Mouse (Mus musculus) MEL (cell line): ENCODE results near the gene Zfp747. TPM values are rescaled to one million over a fixed set of nuclear protein-coding genes. Genes with fewer than 3 reads are reported as not detected.

ENCODE experiments used
- DNase-seq: peaks from one replicate; pipeline ENCODE4 v3.0.0; 2011; ENCODE audit warnings: low read depth, low spot score
- H3K27ac ChIP-seq: 2 replicates; pipeline ENCODE4 v1.5.1; 2012; ENCODE audit warnings: low read depth, mild to moderate bottlenecking, control low read depth, low read length, moderate library complexity; ENCODE audit not compliant: control insufficient read depth
- H3K27me3 ChIP-seq, 2 experiments: fragments of 150-350 bp in 1 of 2; sonication (generic) in 1 of 2; 2 replicates each; pipeline ENCODE4 v1.6.1; 2012; ENCODE audit warnings: low read length in 2 of 2, mild to moderate bottlenecking in 2 of 2, improper control_type of control experiment in 1 of 2, moderate library complexity in 1 of 2; ENCODE audit not compliant: insufficient read depth in 2 of 2, control insufficient read depth in 1 of 2
- H3K36me3 ChIP-seq, 2 experiments: 2 replicates each; pipeline ENCODE4 v1.6.1; 2012 to 2014; ENCODE audit warnings: low read length in 2 of 2, improper control_type of control experiment in 1 of 2, inconsistent platforms in 1 of 2, mild to moderate bottlenecking in 1 of 2; ENCODE audit not compliant: insufficient read depth in 2 of 2, control insufficient read depth in 1 of 2
- H3K4me1 ChIP-seq, 2 experiments: fragments of 150-350 bp in 1 of 2; sonication (generic) in 1 of 2; 2 replicates each; pipeline ENCODE4 v1.6.1; 2012; ENCODE audit warnings: low read length in 2 of 2, improper control_type of control experiment in 1 of 2, mild to moderate bottlenecking in 1 of 2; ENCODE audit not compliant: insufficient read depth in 2 of 2, control insufficient read depth in 1 of 2
- H3K4me3 ChIP-seq, 2 experiments: fragments of 150-350 bp in 1 of 2; sonication (generic) in 1 of 2; 2 replicates each; pipeline ENCODE4 v1.5.1; 2012; ENCODE audit warnings: low read depth in 2 of 2, low read length in 2 of 2, mild to moderate bottlenecking in 2 of 2, moderate library complexity in 2 of 2, control low read depth in 1 of 2, improper control_type of control experiment in 1 of 2; ENCODE audit not compliant: control insufficient read depth in 1 of 2, insufficient read depth in 1 of 2
- H3K79me2 ChIP-seq: 2 replicates; pipeline ENCODE4 v1.6.1; 2012; ENCODE audit warnings: mild to moderate bottlenecking, low read length, moderate library complexity; ENCODE audit not compliant: control insufficient read depth, poor library complexity, insufficient read depth
- H3K9ac ChIP-seq: 2 replicates; pipeline ENCODE4 v1.6.1; 2012; ENCODE audit warnings: low read depth, mild to moderate bottlenecking, control low read depth, low read length, moderate library complexity; ENCODE audit not compliant: control insufficient read depth, poor library complexity, severe bottlenecking
- H3K9me3 ChIP-seq: fragments of 150-350 bp; sonication (generic); replicated peaks from 2 replicates; pipeline ENCODE4 v1.6.1; 2012; ENCODE audit warnings: mild to moderate bottlenecking, low read length, improper control_type of control experiment, moderate library complexity; ENCODE audit not compliant: insufficient read depth
- BHLHE40 ChIP-seq: IDR thresholded peaks from 2 replicates; pipeline ENCODE4 v1.6.1; 2012; ENCODE audit warnings: low read depth, mild to moderate bottlenecking, inconsistent platforms, low read length, improper control_type of control experiment, borderline replicate concordance
- CHD1 ChIP-seq: IDR thresholded peaks from 2 replicates; pipeline ENCODE4 v1.6.1; 2012; ENCODE audit warnings: low read depth, mild to moderate bottlenecking, inconsistent platforms, low read length, improper control_type of control experiment
- CHD2 ChIP-seq: IDR thresholded peaks from 2 replicates; pipeline ENCODE4 v1.6.1; 2011; ENCODE audit warnings: low read length, improper control_type of control experiment
- CTCF ChIP-seq, 3 experiments: IDR thresholded peaks in 2 of 3; conservative IDR thresholded peaks in 1 of 3; 2 replicates each; pipeline ENCODE4 v1.5.1; 2011 to 2012; ENCODE audit warnings: low read length in 3 of 3, low read depth in 2 of 3, mild to moderate bottlenecking in 2 of 3, improper control_type of control experiment in 1 of 3, inconsistent platforms in 1 of 3, mixed read lengths in 1 of 3, moderate library complexity in 1 of 3; ENCODE audit not compliant: control insufficient read depth in 1 of 3, insufficient read depth in 1 of 3, poor library complexity in 1 of 3, severe bottlenecking in 1 of 3
- E2F4 ChIP-seq: IDR thresholded peaks from 2 replicates; pipeline ENCODE4 v1.6.1; 2011; ENCODE audit warnings: low read depth, low read length, improper control_type of control experiment, borderline replicate concordance
- ETS1 ChIP-seq: IDR thresholded peaks from 2 replicates; pipeline ENCODE4 v1.6.1; 2012; ENCODE audit warnings: low read depth, mild to moderate bottlenecking, inconsistent platforms, low read length, improper control_type of control experiment, moderate library complexity
- GABPA ChIP-seq: IDR thresholded peaks from 2 replicates; pipeline ENCODE4 v1.6.1; 2012; ENCODE audit warnings: low read depth, mild to moderate bottlenecking, inconsistent platforms, low read length, improper control_type of control experiment, moderate library complexity
- GATA1 ChIP-seq: IDR thresholded peaks from 2 replicates; pipeline ENCODE4 v1.6.1; 2011; ENCODE audit warnings: low read depth, low read length, improper control_type of control experiment
- HCFC1 ChIP-seq: IDR thresholded peaks from 2 replicates; pipeline ENCODE4 v1.6.1; 2012; ENCODE audit warnings: low read depth, mild to moderate bottlenecking, inconsistent platforms, low read length, improper control_type of control experiment, moderate library complexity
- JUND ChIP-seq: IDR thresholded peaks from 2 replicates; pipeline ENCODE4 v1.6.1; 2011; ENCODE audit warnings: low read depth, mild to moderate bottlenecking, improper control_type of control experiment, low read length
- KAT2A ChIP-seq: conservative IDR thresholded peaks from 2 replicates; pipeline ENCODE4 v1.6.1; 2012; ENCODE audit warnings: low read depth, low read length, improper control_type of control experiment, inconsistent platforms
- MAFK ChIP-seq: IDR thresholded peaks from 2 replicates; pipeline ENCODE4 v1.6.1; 2011; ENCODE audit warnings: low read depth, mild to moderate bottlenecking, low read length, improper control_type of control experiment, borderline replicate concordance
- MAZ ChIP-seq: IDR thresholded peaks from 2 replicates; pipeline ENCODE4 v1.6.1; 2012; ENCODE audit warnings: low read depth, mild to moderate bottlenecking, inconsistent platforms, low read length, improper control_type of control experiment
- MEF2A ChIP-seq: IDR thresholded peaks from 2 replicates; pipeline ENCODE4 v1.6.1; 2014; ENCODE audit warnings: low read depth, mild to moderate bottlenecking, inconsistent platforms, low read length, improper control_type of control experiment; ENCODE audit not compliant: poor library complexity, insufficient replicate concordance, severe bottlenecking; ENCODE audit errors: extremely low read depth
- MXI1 ChIP-seq: IDR thresholded peaks from 2 replicates; pipeline ENCODE4 v1.6.1; 2011; ENCODE audit warnings: mild to moderate bottlenecking, low read depth, low read length, improper control_type of control experiment
- MYB ChIP-seq: IDR thresholded peaks from 2 replicates; pipeline ENCODE4 v1.6.1; 2011; ENCODE audit warnings: mild to moderate bottlenecking, low read depth, low read length, improper control_type of control experiment
- NRF1 ChIP-seq: IDR thresholded peaks from 2 replicates; pipeline ENCODE4 v1.6.1; 2014; ENCODE audit warnings: low read depth, mild to moderate bottlenecking, inconsistent platforms, low read length, improper control_type of control experiment, moderate library complexity; ENCODE audit not compliant: poor library complexity, insufficient read depth, severe bottlenecking
- POLR2A ChIP-seq, 2 experiments: IDR thresholded peaks; 2 replicates each; pipeline ENCODE4 v1.6.1; 2011 to 2012; ENCODE audit warnings: low read length in 2 of 2, mild to moderate bottlenecking in 2 of 2, control low read depth in 1 of 2, improper control_type of control experiment in 1 of 2, low read depth in 1 of 2, moderate library complexity in 1 of 2; ENCODE audit not compliant: control insufficient read depth in 1 of 2, insufficient read depth in 1 of 2, poor library complexity in 1 of 2
- POLR2AphosphoS5 ChIP-seq: IDR thresholded peaks from 2 replicates; pipeline ENCODE4 v1.6.1; 2012; ENCODE audit warnings: low read depth, borderline replicate concordance, mild to moderate bottlenecking, inconsistent platforms, low read length, moderate library complexity, mixed read lengths
- RAD21 ChIP-seq: IDR thresholded peaks from 2 replicates; pipeline ENCODE4 v1.6.1; 2011; ENCODE audit warnings: mild to moderate bottlenecking, low read depth, low read length, improper control_type of control experiment
- RCOR1 ChIP-seq: IDR thresholded peaks from 2 replicates; pipeline ENCODE4 v1.6.1; 2012; ENCODE audit warnings: low read depth, mild to moderate bottlenecking, inconsistent platforms, low read length, improper control_type of control experiment
- SIN3A ChIP-seq: IDR thresholded peaks from 2 replicates; pipeline ENCODE4 v1.6.1; 2012; ENCODE audit warnings: low read length, improper control_type of control experiment, inconsistent platforms
- TAL1 ChIP-seq: IDR thresholded peaks from 2 replicates; pipeline ENCODE4 v1.6.1; 2012; ENCODE audit warnings: mild to moderate bottlenecking, inconsistent platforms, low read length, moderate library complexity, mixed read lengths
- TBP ChIP-seq: IDR thresholded peaks from 2 replicates; pipeline ENCODE4 v1.8.0; 2011; ENCODE audit warnings: low read depth, low read length, improper control_type of control experiment
- USF2 ChIP-seq, 2 experiments: IDR thresholded peaks; 2 replicates each; pipeline ENCODE4 v1.6.1; 2011 to 2012; ENCODE audit warnings: improper control_type of control experiment in 2 of 2, low read length in 2 of 2, borderline replicate concordance in 1 of 2, inconsistent platforms in 1 of 2, low read depth in 1 of 2, mild to moderate bottlenecking in 1 of 2; ENCODE audit not compliant: insufficient read depth in 1 of 2
- ZC3H11A ChIP-seq: IDR thresholded peaks from 2 replicates; pipeline ENCODE4 v1.6.1; 2012; ENCODE audit warnings: low read depth, mild to moderate bottlenecking, inconsistent platforms, low read length, improper control_type of control experiment
- ZKSCAN1 ChIP-seq: IDR thresholded peaks from 2 replicates; pipeline ENCODE4 v1.6.1; 2012; ENCODE audit warnings: low read depth, mild to moderate bottlenecking, inconsistent platforms, low read length, improper control_type of control experiment, moderate library complexity
- ZMIZ1 ChIP-seq: IDR thresholded peaks from 2 replicates; pipeline ENCODE4 v1.6.1; 2012; ENCODE audit warnings: low read depth, mild to moderate bottlenecking, inconsistent platforms, low read length, improper control_type of control experiment, moderate library complexity
- ZNF384 ChIP-seq: IDR thresholded peaks from 2 replicates; pipeline ENCODE4 v1.6.1; 2012; ENCODE audit warnings: low read depth, mild to moderate bottlenecking, inconsistent platforms, low read length, improper control_type of control experiment
- polyA plus RNA-seq, 2 experiments: library from polyadenylated mRNA; stranded (reverse) in 1 of 2; unstranded in 1 of 2; fragments of >175 nt in 1 of 2; fragments of >200 nt in 1 of 2; gene quantifications; 2 replicates each; pipeline versions ENCODE4 v1.2.1 to v1.2.4; 2012; ENCODE audit warnings: low replicate concordance in 2 of 2, low read depth in 1 of 2; ENCODE audit not compliant: insufficient read length in 2 of 2, insufficient read depth in 1 of 2, missing spikeins in 1 of 2
- total RNA-seq: library from RNA; depleted of rRNA; stranded (reverse); fragments of 300-350 nt; gene quantifications from 2 replicates; pipeline ENCODE4 v1.2.3, GENCODE M21; 2012

The Zfp747 gene
- total and polyA plus RNA-seq, 3 experiments: 6.2 to 7.5 TPM; not detected in 1

GRCm38 (mm10) chr7:127355796-127356195 lies 20.1 kb downstream of the Zfp747 start:
- no peak for TF ChIP-seq ZNF384
- no peak for TF ChIP-seq GABPA
- TF ChIP-seq ZC3H11A: no peak
- TF ChIP-seq MAFK: no peak
- TF ChIP-seq CTCF (IDR thresholded peaks at IDR 0.05 in 2 of 3, conservative IDR thresholded peaks at IDR 0.05 in 1 of 3; ENCODE audit: control insufficient read depth in 1 of 3, insufficient read depth in 1 of 3, low read depth in 2 of 3, low read length in 3 of 3, poor library complexity in 1 of 3, severe bottlenecking in 1 of 3): no peak

GRCm38 (mm10) chr7:127351230-127352004 lies 24.4 kb downstream of the Zfp747 start:
- H3K9me3 ChIP-seq: no peaks in the 10 kb centered on the region
- peaks cover 5 to 7% of the 10 kb centered on the region in 2 experiments; a peak in 3 of 4 replicates for H3K4me1 ChIP-seq
- H3K27ac ChIP-seq: no peak overlapping the region
- no peak overlapping the region for H3K4me3 ChIP-seq
- no peak overlapping the region for H3K9ac ChIP-seq
- H3K27me3 ChIP-seq: no peaks in the 10 kb centered on the region; a peak in 1 of 4 replicates
- H3K79me2 ChIP-seq: no peaks in the 10 kb centered on the region
- no peak for DNase-seq
- H3K36me3 ChIP-seq: peaks cover 0 to 3% of the 10 kb centered on the region in 2 experiments; a peak in 2 of 4 replicates
- no peak for TF ChIP-seq KAT2A
- no peak for TF ChIP-seq RAD21
- no peak for TF ChIP-seq E2F4
- peak; percentile 51; the same call in 1 of the 2 replicates for TF ChIP-seq ETS1
- TF ChIP-seq ZKSCAN1: no peak
- TF ChIP-seq RCOR1: peak; percentile 72; the same call in 1 of the 2 replicates
- no peak for TF ChIP-seq POLR2AphosphoS5
- no peak for TF ChIP-seq MEF2A
- TF ChIP-seq ZNF384: no peak
- no peak for TF ChIP-seq NRF1
- peak; percentile 69 for TF ChIP-seq SIN3A
- no peak for TF ChIP-seq POLR2A (IDR thresholded peaks at IDR 0.05; ENCODE audit: control insufficient read depth in 1 of 2, insufficient read depth in 1 of 2, low read depth in 1 of 2, low read length in 2 of 2, poor library complexity in 1 of 2)
- no peak for TF ChIP-seq CHD2
- TF ChIP-seq TAL1: no peak
- no peak for TF ChIP-seq BHLHE40
- TF ChIP-seq USF2 (IDR thresholded peaks at IDR 0.05; ENCODE audit: borderline replicate concordance in 1 of 2, insufficient read depth in 1 of 2, low read depth in 1 of 2, low read length in 2 of 2): no peak
- TF ChIP-seq MAZ: no peak
- no peak for TF ChIP-seq GABPA
- TF ChIP-seq TBP: no peak
- TF ChIP-seq ZMIZ1: no peak
- TF ChIP-seq MXI1: peak; percentile 52; the same call in 1 of the 2 replicates
- TF ChIP-seq MYB: no peak
- no peak for TF ChIP-seq ZC3H11A
- no peak for TF ChIP-seq JUND
- no peak for TF ChIP-seq CHD1
- no peak for TF ChIP-seq HCFC1
- TF ChIP-seq GATA1: no peak

More at GRCm38 (mm10) chr7:127355796-127356195, 20.1 kb downstream of the Zfp747 start:
- DNase-seq: no peak
- Histone ChIP-seq H3K4me1 (peaks cover 0 to 5% of the 10 kb centered on the region in 2 experiments; a peak in 1 of 4 replicates), H3K4me3 (no peak overlapping the region), H3K27me3 (peaks cover 0 to 1% of the 10 kb centered on the region in 2 experiments; a peak in 2 of 4 replicates), H3K9ac (no peak overlapping the region), H3K36me3 (peaks cover 0 to 3% of the 10 kb centered on the region in 2 experiments; a peak in 2 of 4 replicates), H3K9me3 (no peaks in the 10 kb centered on the region), H3K79me2 (no peaks in the 10 kb centered on the region), H3K27ac (no peak overlapping the region)
